Mouse (Mus musculus): ENCODE measurements around the gene Ten1.

GRCm38 (mm10) chr11:116162146-116162545, 36.5 kb upstream of the Ten1 start:
- no peak for TF ChIP-seq CTCF (IDR thresholded peaks at IDR 0.05; ENCODE audit: extremely low read depth, insufficient read length, insufficient replicate concordance, low read depth, low read length)
- no peak for TF ChIP-seq POLR2A (IDR thresholded peaks at IDR 0.05; ENCODE audit: low read depth, low read length)

Measured in small intestine, adult 2 months (tissue).